Mouse (Mus musculus) embryonic fibroblast, embryonic 13.5 days (primary cell): Measurements from ENCODE around the gene Mrpl52.

Experiments
- CTCF ChIP-seq: IDR thresholded peaks from 2 replicates; pipeline ENCODE4 v1.5.1; 2011; ENCODE audit warnings: mild to moderate bottlenecking, control low read depth, low read length, moderate library complexity, borderline replicate concordance; ENCODE audit not compliant: insufficient read depth
- POLR2A ChIP-seq: IDR thresholded peaks from 2 replicates; pipeline ENCODE4 v1.6.1; 2011; ENCODE audit warnings: low read depth, mild to moderate bottlenecking, control low read depth, low read length, moderate library complexity

- no peak for TF ChIP-seq CTCF
- no peak; the same call in 1 of the 2 replicates for TF ChIP-seq POLR2A
These were observed 14.7 kb downstream of the Mrpl52 start for GRCm38 (mm10) chr14:54441365-54441764.
